Mouse (Mus musculus): Measurements from ENCODE around the gene Cep68.

The Cep68 gene

GRCm38 (mm10) chr11:20204870-20205446 lies 44.3 kb downstream of the Cep68 start:
- no peak for DNase-seq (ENCODE audit: low spot score)

- DNase-seq (ENCODE audit: low spot score) = no peak
Measured at GRCm38 (mm10) chr11:20204321-20204720, 44.9 kb downstream of the Cep68 start.

GRCm38 (mm10) chr11:20202299-20203011 lies 46.8 kb downstream of the Cep68 start:
- no peak for DNase-seq (ENCODE audit: low spot score)

- DNase-seq (ENCODE audit: low spot score) = no peak
Measured at GRCm38 (mm10) chr11:20201661-20202101, 47.5 kb downstream of the Cep68 start.

- peak; percentile 98 for DNase-seq (ENCODE audit: low spot score)
Measured at GRCm38 (mm10) chr11:20200713-20201575, 48.3 kb downstream of the Cep68 start, which contains the start of gene Rab1a. Rab1a (plus strand) TSS chr11:20201432.

- DNase-seq (ENCODE audit: low spot score) = no peak
Measured at GRCm38 (mm10) chr11:20193100-20193736, 56.0 kb downstream of the Cep68 start.

GRCm38 (mm10) chr11:20187271-20187670 lies 62.0 kb downstream of the Cep68 start:
- DNase-seq (ENCODE audit: low spot score) = no peak

Measured in ovary, postnatal 10 days (tissue).